Mouse (Mus musculus): ENCODE results near the gene Slc25a24.

GRCm38 (mm10) chr3:109216352-109216751 lies 93.4 kb downstream of the Slc25a24 start:
- no peak for TF ChIP-seq CTCF (IDR thresholded peaks at IDR 0.05)
- no peak for TF ChIP-seq EP300 (IDR thresholded peaks at IDR 0.05; ENCODE audit: insufficient read depth, low read depth, low read length)
- no peak for TF ChIP-seq POLR2A (IDR thresholded peaks at IDR 0.05; ENCODE audit: insufficient read depth, low read depth, low read length)

Measured in heart, adult 2 months (tissue).